Mouse (Mus musculus) hindbrain, embryonic 15.5 days (tissue): ENCODE results near the gene Lamp2. TPM values are rescaled to one million over a fixed set of nuclear protein-coding genes. Genes with fewer than 3 reads are reported as not detected.
"Not testable (repeated sequence)": the region's sequence is repeated elsewhere in the genome, so short reads cannot be mapped to it uniquely, and the experiment has no call there.

ENCODE experiments used
- ATAC-seq: fragments of 200-750 bp; cut with Nextera tagmentation; 2 replicates; pipeline ENCODE4 v1.8.0; 2017; ENCODE audit warnings: low read depth, moderate number of reproducible peaks, moderate TSS enrichment; ENCODE audit not compliant: low FRiP score
- H3K27ac ChIP-seq: fragments of 300-500 bp; sonication (generic); replicated peaks from 2 replicates; pipeline ENCODE4 v1.5.1; 2015; ENCODE audit warnings: mild to moderate bottlenecking, inconsistent platforms
- H3K27me3 ChIP-seq: fragments of 300-500 bp; sonication (generic); 2 replicates; pipeline ENCODE4 v1.6.1; 2015; ENCODE audit warnings: control low read depth, inconsistent platforms
- H3K36me3 ChIP-seq: fragments of 300-500 bp; sonication (generic); 2 replicates; pipeline ENCODE4 v1.6.1; 2015; ENCODE audit warnings: control low read depth, inconsistent platforms
- H3K4me1 ChIP-seq: fragments of 300-500 bp; sonication (generic); replicated peaks from 2 replicates; pipeline ENCODE4 v1.6.1; 2015; ENCODE audit warnings: control low read depth, inconsistent platforms
- H3K4me2 ChIP-seq: fragments of 300-500 bp; sonication (generic); 2 replicates; pipeline ENCODE4 v1.6.1; 2015; ENCODE audit warnings: moderate library complexity, mild to moderate bottlenecking, inconsistent platforms
- H3K4me3 ChIP-seq: fragments of 300-500 bp; sonication (generic); 2 replicates; pipeline ENCODE4 v1.5.1; 2015; ENCODE audit warnings: mild to moderate bottlenecking, inconsistent platforms
- H3K9ac ChIP-seq: fragments of 300-500 bp; sonication (generic); 2 replicates; pipeline ENCODE4 v1.6.1; 2015; ENCODE audit warnings: inconsistent platforms
- H3K9me3 ChIP-seq: fragments of 300-500 bp; sonication (generic); 2 replicates; pipeline ENCODE4 v1.6.1; 2016; ENCODE audit warnings: control low read depth, inconsistent platforms
- WGBS: fragments of 180-500 bp; shearing (Covaris S2); methylation state at CpG from one replicate; pipeline ENCODE4 v1.1.7; 2015; 5-methylcytosine and 5-hydroxymethylcytosine counted together
- polyA plus RNA-seq: library from polyadenylated mRNA; unstranded; fragments of >200 nt; fragmentation: Nextera tagmentation; extraction: Ambion mirVana; gene quantifications from 2 replicates; pipeline ENCODE4 v1.2.1, GENCODE M21; 2015

Gene Lamp2
- polyA plus RNA-seq, 1 experiment from 2014 or later: 63.3 TPM

- 86% methylated on average over 3 of the region's 3 CpGs for WGBS
- H3K4me1 ChIP-seq: no peaks in the 10 kb centered on the region
- H3K27ac ChIP-seq: no peak overlapping the region
These were observed 33.2 kb downstream of the Lamp2 start for GRCm38 (mm10) chrX:38423096-38423495.

GRCm38 (mm10) chrX:38422396-38422795, 33.9 kb downstream of the Lamp2 start:
- ATAC-seq: no peak
- Histone ChIP-seq H3K27ac (no peak overlapping the region), H3K4me1 (no peaks in the 10 kb centered on the region), H3K9me3 (no peaks in the 10 kb centered on the region), H3K4me3 (no peak overlapping the region), H3K27me3 (no peaks in the 10 kb centered on the region), H3K9ac (no peak overlapping the region), H3K36me3 (0 out of 2 replicates have a peak, but pooled peaks cover 4% of the 10 kb centered on the region), H3K4me2 (no peak overlapping the region)
- WGBS: 74% methylated on average over 3 of the region's 3 CpGs

More at GRCm38 (mm10) chrX:38423096-38423495, 33.2 kb downstream of the Lamp2 start:
- H3K4me3 ChIP-seq: no peak overlapping the region
- no peaks in the 10 kb centered on the region for H3K27me3 ChIP-seq
- no peak overlapping the region for H3K4me2 ChIP-seq
- H3K9me3 ChIP-seq: no peaks in the 10 kb centered on the region
- no peak overlapping the region for H3K9ac ChIP-seq
- ATAC-seq: no peak
- H3K36me3 ChIP-seq: 0 out of 2 replicates have a peak, but pooled peaks cover 4% of the 10 kb centered on the region

- H3K36me3 ChIP-seq: no peaks in the 10 kb centered on the region
These were observed 52.4 kb downstream of the Lamp2 start for GRCm38 (mm10) chrX:38403879-38404278.

DNA sequence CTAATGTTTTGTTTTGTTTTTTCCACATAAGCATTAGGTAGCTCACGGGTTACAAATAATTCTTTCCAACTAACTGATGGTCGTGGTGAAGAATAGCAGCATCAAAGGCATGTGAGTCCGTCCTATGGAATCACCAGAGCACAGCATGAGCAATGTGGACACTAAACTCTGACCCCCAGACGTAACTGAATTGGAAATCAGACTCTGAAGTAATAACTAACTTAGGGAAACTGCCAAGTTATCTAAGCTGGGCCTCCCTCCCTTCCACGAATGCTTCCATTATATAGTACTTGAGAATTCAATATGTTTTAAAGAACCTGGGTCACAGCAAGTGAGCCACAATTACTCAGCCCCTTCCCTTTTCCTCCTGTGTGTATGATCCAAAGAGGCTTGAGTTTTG, 53.3 kb downstream of the Lamp2 start:
- ATAC-seq: no peak
- H3K4me2 ChIP-seq: no peak overlapping the region
- no peak overlapping the region for H3K27ac ChIP-seq
- H3K4me1 ChIP-seq: no peaks in the 10 kb centered on the region
- no peak overlapping the region for H3K9ac ChIP-seq
- no peak overlapping the region for H3K4me3 ChIP-seq
- 83% methylated on average over 5 of the region's 5 CpGs for WGBS
- H3K27me3 ChIP-seq: no peaks in the 10 kb centered on the region
- H3K36me3 ChIP-seq: no peaks in the 10 kb centered on the region
- H3K9me3 ChIP-seq: no peaks in the 10 kb centered on the region

More at GRCm38 (mm10) chrX:38403879-38404278, 52.4 kb downstream of the Lamp2 start:
- WGBS: 42% methylated on average over 3 of the region's 3 CpGs
- no peaks in the 10 kb centered on the region for H3K27me3 ChIP-seq
- no peaks in the 10 kb centered on the region for H3K4me1 ChIP-seq
- no peak overlapping the region for H3K4me2 ChIP-seq
- H3K9ac ChIP-seq: no peak overlapping the region
- no peak overlapping the region for H3K27ac ChIP-seq
- no peak for ATAC-seq
- no peak overlapping the region for H3K4me3 ChIP-seq
- H3K9me3 ChIP-seq: no peaks in the 10 kb centered on the region

- H3K9me3 ChIP-seq: no peaks in the 10 kb centered on the region
- 56% methylated on average over 6 of the region's 6 CpGs for WGBS
These were observed 54.2 kb downstream of the Lamp2 start for GRCm38 (mm10) chrX:38402004-38402403.

DNA sequence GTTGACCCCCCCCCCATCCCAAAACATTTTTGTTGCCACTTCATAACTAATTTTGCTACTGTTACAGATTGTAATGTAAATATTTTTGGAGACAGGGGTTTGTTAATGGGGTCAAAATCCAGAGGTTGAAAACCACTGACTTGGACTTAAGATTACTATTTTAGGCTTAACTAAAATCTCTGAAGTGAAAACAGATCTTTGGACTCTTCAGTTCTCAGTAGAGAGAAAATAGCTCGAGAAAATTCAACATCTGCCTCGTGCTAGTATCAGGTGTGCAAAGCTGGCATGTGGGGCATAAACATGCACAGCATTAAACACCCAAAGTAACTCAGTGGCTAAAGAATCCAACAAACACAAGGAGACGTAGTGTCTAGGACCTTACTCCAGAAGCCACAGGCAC, 55.6 kb downstream of the Lamp2 start:
- Histone ChIP-seq H3K9me3 (no peaks in the 10 kb centered on the region), H3K27ac (no peak overlapping the region), H3K4me3 (no peak overlapping the region), H3K27me3 (no peaks in the 10 kb centered on the region), H3K36me3 (no peaks in the 10 kb centered on the region), H3K4me1 (no peaks in the 10 kb centered on the region), H3K9ac (no peak overlapping the region), H3K4me2 (no peak overlapping the region)
- 95% methylated on average over 3 of the region's 3 CpGs for WGBS
- ATAC-seq: no peak

More at GRCm38 (mm10) chrX:38402004-38402403, 54.2 kb downstream of the Lamp2 start:
- Histone ChIP-seq H3K4me3 (no peak overlapping the region), H3K9ac (no peak overlapping the region), H3K27ac (no peak overlapping the region), H3K4me2 (no peak overlapping the region), H3K36me3 (no peaks in the 10 kb centered on the region), H3K4me1 (no peaks in the 10 kb centered on the region), H3K27me3 (no peaks in the 10 kb centered on the region)
- no peak for ATAC-seq

- H3K4me2 ChIP-seq: no peak overlapping the region
These were observed 56.6 kb downstream of the Lamp2 start for GRCm38 (mm10) chrX:38399671-38400070.

DNA sequence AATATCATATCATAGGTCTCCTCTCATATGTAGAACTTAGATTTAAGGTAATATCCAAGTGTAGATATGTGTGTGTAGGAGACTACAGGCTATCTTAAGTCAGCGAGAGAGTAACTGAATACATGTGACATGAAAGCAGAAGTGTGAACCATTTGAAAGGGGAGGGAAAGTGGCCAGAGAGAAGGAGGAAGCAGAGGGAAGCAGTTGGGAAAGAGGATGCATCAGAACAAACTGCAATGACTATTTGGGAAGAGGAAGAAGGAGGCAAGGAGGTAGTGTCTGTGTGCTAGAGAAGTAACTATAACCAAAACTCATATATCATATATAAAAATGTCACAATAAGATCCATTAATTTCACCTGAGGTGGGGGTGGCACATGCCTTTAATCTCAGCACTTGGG, 83.1 kb downstream of the Lamp2 start:
- not testable (repeated sequence) for H3K9ac ChIP-seq, H3K4me1 ChIP-seq, H3K27ac ChIP-seq, H3K36me3 ChIP-seq, ATAC-seq, H3K4me3 ChIP-seq, H3K27me3 ChIP-seq, H3K4me2 ChIP-seq, H3K9me3 ChIP-seq
- WGBS: 84% methylated on average over 1 of the region's 1 CpGs

More at GRCm38 (mm10) chrX:38399671-38400070, 56.6 kb downstream of the Lamp2 start:
- Histone ChIP-seq H3K36me3 (no peaks in the 10 kb centered on the region), H3K4me3 (no peak overlapping the region), H3K9ac (no peak overlapping the region), H3K27me3 (no peaks in the 10 kb centered on the region), H3K4me1 (no peaks in the 10 kb centered on the region), H3K27ac (no peak overlapping the region), H3K9me3 (no peaks in the 10 kb centered on the region)
- ATAC-seq: no peak
- WGBS: 89% methylated on average over 1 of the region's 1 CpGs

- H3K27me3 ChIP-seq, H3K9me3 ChIP-seq, H3K4me3 ChIP-seq, H3K4me1 ChIP-seq, H3K9ac ChIP-seq, H3K27ac ChIP-seq, H3K4me2 ChIP-seq, H3K36me3 ChIP-seq, ATAC-seq: not testable (repeated sequence)
- 62% methylated on average over 1 of the region's 1 CpGs for WGBS
These were observed 91.6 kb downstream of the Lamp2 start for GRCm38 (mm10) chrX:38364621-38365020.

GRCm38 (mm10) chrX:38362016-38362415, 94.2 kb downstream of the Lamp2 start:
- H3K36me3 ChIP-seq: no peaks in the 10 kb centered on the region
- WGBS: 70% methylated on average over 8 of the region's 8 CpGs
- no peak for ATAC-seq
- no peak overlapping the region for H3K9ac ChIP-seq
- H3K4me1 ChIP-seq: no peaks in the 10 kb centered on the region
- H3K27me3 ChIP-seq: no peaks in the 10 kb centered on the region
- H3K27ac ChIP-seq: no peak overlapping the region
- H3K4me2 ChIP-seq: no peak overlapping the region
- H3K4me3 ChIP-seq: no peak overlapping the region
- no peaks in the 10 kb centered on the region for H3K9me3 ChIP-seq

Other genes with a start within 250 kb of the Lamp2 start
- 37.1 and 39.0 TPM in 2 replicates for gene Tmem255a, start 204.0 kb downstream of the Lamp2 start, polyA plus RNA-seq
- gene Atp1b4, start 140.3 kb downstream of the Lamp2 start, polyA plus RNA-seq: 0.07 TPM in 1 of 2 replicates, not detected in the other
- 16.4 and 16.9 TPM in 2 replicates for gene Cul4b, start 119.7 kb upstream of the Lamp2 start, polyA plus RNA-seq
- 170 and 174 TPM in 2 replicates for gene Mcts1, start 144.1 kb upstream of the Lamp2 start, polyA plus RNA-seq
- 29.1 and 31.5 TPM in 2 replicates for gene C1galt1c1, start 178.6 kb upstream of the Lamp2 start, polyA plus RNA-seq